Mouse (Mus musculus) right cerebral cortex, postnatal 10 days (tissue): Measurements from ENCODE around the gene Gnat1.

Experiments used
- DNase-seq, 2 experiments: peaks; one replicate each; pipeline ENCODE4 v3.0.0; 2021; ENCODE audit warnings: low spot score in 2 of 2

The Gnat1 gene

DNA sequence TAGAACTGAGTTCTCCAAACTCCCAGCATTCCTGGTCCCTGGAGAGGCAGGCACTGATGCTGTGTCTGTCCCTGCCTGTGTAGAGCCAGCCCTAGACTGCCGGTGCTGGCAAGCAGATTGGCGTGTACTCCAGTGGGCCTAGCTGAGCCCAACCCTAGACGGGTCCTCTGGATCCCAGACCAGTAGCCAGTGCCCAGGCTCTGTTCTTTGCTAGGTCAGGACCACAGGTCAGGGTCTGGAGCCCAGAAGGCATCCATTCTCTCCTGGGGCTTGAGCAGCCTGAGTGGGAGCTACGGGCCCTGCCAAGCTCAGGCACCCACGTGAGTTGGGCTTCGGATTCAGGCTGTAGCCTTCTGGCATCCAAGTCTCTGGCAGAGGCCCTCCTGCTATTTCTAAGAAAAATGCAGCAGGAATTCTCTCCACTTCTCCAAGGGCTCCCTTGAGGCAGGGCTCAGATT, 20.6 kb upstream of the Gnat1 start:
- DNase-seq = peak; percentile 77 to 87

GRCm38 (mm10) chr9:107699376-107699980, 20.0 kb upstream of the Gnat1 start:
- no peak for DNase-seq

- DNase-seq = no peak
Observed at GRCm38 (mm10) chr9:107698611-107699190, 19.2 kb upstream of the Gnat1 start.

DNA sequence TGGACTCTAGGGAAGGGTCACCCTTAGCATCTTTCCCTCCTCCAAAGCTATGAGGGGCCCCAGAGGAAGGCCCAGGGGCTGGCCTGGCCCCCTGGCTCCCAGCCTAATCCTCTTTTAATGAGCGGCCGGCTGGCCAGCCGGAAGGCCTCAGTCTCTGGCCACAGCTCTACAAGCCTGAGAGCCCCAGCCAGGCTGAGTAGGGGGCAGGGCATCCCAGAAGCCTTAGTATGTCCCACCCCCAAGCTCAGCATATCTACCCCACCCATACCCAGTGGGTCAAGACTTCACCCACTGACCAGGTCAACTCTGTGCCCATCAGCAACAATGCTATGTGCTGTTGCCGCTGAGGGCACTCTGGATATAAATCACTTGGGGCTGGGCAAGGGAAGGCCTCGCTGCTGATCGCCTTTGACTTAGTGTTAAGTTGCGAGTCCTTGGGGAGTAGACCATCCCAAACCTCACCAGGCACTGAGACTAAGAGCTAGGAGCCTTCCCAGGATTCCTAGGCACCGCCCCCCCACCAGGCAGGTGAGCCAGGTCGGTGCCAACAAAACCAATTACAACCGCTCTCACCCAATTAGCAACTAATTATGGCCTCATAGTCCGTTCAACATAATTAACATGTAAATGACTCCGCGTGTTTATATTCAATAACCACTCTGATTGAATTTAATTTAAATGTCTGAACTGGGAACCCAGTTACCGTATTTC, 18.5 kb upstream of the Gnat1 start:
- DNase-seq = no peak

DNA sequence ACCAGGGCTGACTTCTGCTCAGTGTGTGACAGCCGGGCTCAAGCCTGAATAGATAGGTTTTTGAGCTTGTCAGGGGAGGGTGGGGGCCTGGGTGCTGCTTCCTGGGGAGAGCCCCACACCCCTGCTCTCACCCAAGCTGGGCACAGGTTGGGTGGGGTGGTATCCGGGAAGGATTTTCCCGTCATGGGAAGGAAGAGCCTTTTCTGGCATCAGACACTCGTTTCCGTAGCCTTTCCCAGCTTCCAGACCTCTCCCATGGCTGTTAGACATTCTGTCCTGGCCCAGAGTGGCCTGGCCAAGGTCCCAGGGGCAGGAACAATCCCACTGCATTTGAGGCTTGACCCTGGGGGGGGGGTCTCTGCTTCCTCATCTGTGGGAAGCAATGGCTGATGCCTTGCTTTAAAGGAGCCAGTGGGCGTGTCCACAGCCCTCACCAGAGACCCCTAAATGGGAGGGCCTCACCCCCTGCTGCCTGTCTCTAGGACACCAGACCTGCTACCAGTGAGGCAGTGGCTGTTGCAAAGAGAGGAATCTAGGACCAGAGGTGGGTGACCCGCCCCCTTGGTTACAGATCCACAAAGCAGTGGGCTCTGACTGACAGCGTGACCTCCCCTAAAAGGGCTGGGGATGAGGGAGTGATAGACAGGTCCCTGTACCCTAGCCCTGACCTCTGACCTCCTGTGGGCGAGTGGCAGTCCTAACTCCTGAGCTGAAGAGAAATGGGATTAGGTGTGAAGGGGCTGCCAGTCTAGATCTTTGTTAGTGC, 17.5 kb upstream of the Gnat1 start:
- DNase-seq = no peak

DNA sequence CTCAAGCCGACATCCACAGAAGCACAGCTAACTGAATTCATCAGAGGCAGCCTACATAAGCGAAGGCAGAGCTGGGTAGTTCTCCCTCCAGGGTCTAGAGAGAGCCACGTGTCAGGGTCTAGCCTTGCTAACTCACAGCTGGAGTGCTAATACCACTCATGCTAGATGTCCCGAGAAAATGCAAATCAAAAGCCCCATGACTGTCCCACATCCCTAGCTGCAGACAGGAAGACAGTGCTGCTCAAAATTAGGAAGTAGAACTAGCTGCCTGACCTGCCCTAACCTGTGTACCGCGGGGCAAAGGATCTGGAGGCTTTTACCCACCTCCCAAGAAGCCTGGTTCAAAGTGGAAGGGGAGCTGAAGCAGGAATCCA, 16.6 kb upstream of the Gnat1 start:
- no peak for DNase-seq

DNA sequence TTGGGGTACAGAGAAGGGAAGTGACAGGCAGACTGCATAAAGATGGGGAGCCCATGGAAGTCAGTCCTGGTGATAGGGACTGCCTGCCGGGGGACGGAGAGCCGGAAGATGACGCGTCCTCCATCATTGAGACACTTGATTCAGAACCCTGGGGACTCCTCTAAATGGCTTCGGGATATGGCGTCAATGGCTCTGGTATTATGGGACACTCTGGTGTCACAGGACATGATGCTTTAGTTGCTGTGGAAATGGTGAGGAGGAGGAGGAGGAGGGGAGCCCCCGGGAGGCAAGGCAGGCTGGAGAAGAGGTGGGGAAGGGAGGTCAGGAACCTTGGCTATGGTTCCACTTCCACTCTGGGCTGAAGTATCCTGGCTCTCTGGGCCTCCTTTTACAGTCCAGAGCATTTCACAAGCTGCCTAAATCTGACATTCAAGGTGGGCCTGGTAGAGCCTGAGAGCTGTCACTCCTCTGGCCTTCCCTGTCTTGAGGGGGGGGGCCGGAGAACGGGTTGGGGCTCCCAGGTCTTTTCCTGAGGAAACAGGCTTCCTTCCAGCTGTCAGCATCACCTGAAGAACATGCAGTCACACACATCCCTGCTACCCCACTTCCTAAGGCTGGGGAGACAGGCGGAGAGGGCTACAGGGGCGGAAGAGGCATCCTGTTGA, 16.1 kb upstream of the Gnat1 start:
- DNase-seq = no peak

- DNase-seq = no peak
Observed at GRCm38 (mm10) chr9:107694627-107695026, 15.1 kb upstream of the Gnat1 start.

DNA sequence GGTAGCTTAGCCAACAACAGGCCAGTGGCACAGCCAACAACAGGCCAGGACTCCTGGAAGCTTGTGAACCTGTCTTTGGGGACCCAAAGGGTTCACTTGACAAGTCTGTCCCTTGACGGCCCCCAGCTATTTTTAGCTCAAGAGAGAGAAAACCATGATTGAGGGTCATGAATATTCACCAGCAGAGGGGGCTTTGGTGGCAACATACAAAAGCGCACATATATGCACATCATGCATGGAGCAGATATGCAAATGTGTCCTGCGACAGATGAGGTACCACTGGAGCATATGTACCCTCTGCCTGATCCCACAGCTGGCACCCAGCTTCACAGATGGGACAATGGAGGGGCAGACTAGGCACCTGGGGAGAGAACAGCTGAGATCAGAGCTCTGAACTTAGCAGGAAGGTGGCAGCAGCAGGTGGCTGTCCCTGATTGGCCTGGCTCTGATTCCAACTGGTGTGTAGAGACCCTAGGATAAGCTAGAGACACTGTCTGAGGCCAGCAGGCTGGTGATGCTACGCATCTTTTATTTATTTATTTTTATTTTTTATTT, 14.0 kb upstream of the Gnat1 start:
- no peak for DNase-seq

- DNase-seq = no peak
Observed at GRCm38 (mm10) chr9:107692785-107693184, 13.3 kb upstream of the Gnat1 start.

DNA sequence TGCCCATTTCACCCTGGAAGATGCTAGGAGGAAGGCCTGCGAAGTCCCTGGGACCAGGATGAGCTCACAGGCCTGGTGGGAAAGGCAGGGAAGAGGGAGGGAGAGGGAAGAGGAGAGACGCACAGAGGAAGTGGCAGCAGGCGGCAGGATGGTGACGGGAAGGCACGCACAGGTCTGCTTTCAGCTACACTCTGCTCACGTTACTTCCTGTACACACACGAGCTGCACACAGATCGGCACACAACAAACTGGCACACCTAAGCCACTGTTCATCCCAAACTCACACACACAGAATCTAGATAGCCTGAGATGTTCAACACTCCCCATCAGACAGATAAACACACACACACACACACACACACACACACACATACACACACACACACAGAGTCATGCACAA, 10.9 kb upstream of the Gnat1 start:
- DNase-seq = no peak

DNA sequence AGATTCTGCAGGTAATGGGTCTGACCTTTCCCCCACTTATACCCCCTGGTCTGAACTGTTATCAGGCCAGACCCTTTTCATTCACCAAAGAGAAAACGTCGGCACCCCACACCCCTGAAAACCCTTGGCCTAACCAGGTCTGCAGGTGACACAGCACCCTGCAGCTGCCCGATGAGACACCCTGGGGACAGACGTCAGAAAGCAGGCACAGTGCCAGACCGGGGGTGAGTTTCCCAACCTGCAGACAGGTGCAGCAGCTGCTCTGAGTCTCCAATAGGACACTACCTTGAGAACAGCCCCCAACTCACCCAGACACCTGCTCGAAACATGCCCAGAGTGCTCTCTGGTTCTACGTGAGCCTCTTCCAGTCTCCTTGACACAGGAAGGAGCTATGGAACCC, 9.4 kb upstream of the Gnat1 start:
- no peak for DNase-seq

DNA sequence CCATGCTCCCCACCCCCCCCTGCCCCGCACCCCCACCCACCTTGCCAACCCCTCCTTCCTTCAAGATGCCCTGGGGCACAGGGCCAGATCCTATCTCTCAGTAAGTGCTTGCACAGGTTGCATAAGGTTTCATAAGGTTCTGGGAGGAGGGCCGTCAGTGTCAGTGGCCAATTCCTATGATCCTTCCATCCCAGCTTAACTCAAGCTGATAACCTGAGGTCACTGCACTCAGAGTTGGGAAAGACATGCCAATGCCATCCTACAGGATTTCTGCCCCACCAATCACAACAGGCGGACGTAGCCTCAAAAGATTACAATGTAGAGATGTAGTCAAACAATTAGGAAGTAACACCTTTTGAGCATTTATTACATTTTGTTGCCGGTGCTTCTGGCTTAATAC, 8.9 kb upstream of the Gnat1 start:
- DNase-seq = no peak

DNA sequence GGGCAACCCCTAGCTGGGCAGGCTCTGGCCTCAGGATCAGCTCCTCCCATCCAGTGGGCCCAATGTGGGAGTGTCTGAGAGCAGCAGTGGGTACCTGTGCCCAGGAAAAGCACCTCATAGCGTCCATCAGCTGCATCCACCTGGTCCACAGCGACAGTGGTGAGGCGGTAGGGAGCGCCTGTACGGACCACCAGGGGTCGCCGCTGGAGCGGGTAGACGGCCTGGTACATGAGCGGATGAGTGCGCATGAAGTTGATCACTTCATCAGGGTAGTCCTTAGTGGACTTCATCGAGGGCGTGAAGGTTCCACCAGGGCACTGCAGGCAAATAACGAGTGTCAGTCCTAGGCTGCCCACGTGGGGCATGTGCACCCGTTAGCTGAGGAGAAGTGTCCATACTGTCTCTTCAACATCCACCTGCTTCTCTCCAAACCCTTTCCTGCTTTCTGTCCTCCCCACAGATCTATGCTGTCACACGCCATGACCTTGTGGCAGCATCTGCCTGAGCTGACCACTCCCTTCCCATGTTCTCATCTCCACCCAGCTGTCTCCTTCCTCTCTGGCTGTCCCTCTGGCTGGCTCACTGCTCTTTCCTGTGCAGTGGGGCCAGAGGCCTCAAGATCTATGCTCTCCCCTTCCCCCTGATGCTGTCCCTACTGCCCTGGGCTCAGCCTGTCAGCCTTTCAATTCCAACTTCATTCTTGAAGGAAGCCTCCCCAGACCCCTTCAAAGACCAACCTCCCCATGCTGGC, 5.9 kb upstream of the Gnat1 start:
- peak; percentile 73 to 76 for DNase-seq

DNA sequence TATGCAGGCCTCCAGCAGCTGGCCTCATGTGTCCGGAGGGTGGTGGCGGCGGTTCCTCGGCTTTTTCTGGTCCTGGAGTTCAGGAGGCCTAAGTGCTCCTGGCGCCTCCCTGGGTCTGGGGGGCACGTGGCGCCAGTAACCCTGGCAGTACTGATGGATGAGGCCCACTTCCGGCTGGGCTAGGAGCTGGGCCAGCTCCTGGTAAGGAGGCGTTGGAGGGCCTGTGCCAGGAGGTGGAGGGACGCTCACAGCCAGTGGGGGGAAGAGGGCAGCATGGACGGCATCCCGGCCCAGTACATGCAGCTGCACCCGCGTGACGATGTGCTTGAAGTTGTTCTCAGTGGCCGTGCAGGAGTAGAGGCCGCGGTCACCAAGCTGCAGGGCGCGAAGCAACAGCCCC, 2.9 kb upstream of the Gnat1 start:
- no peak for DNase-seq

GRCm38 (mm10) chr9:107678861-107679260, 651 bp downstream of the Gnat1 start:
- no peak for DNase-seq

DNA sequence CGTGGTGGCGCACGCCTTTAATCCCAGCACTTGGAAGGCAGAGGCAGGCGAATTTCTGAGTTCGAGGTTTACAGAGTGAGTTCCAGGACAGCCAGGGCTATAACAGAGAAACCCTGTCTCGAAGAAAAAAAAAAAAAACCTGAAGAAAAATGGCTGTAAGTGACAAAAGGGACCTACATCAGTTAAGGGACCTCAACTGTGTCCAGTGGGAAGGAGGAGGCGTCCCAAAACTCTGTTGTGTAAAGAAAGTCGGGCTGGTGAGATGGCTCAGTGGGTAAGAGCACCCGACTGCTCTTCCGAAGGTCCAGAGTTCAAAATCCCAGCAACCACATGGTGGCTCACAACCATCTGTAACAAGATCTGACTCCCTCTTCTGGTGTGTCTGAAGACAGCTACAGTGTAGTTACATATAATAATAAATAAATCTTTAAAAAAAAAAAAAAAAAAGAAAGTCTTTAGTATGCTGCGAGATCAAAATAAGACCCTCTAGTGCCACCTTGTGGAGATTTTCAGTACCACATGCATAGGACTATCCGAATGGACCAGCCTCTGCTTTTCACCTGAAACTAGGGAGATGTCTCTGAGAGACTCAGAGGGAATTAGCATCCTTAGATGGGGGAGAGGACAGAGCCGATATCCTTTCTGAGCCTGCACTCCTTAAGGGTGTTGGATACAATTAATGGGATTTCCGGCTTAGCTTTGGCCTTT, 1.5 kb downstream of the Gnat1 start:
- DNase-seq = peak; percentile 81 to 84

GRCm38 (mm10) chr9:107677091-107677784, 2.3 kb downstream of the Gnat1 start:
- no peak for DNase-seq

DNA sequence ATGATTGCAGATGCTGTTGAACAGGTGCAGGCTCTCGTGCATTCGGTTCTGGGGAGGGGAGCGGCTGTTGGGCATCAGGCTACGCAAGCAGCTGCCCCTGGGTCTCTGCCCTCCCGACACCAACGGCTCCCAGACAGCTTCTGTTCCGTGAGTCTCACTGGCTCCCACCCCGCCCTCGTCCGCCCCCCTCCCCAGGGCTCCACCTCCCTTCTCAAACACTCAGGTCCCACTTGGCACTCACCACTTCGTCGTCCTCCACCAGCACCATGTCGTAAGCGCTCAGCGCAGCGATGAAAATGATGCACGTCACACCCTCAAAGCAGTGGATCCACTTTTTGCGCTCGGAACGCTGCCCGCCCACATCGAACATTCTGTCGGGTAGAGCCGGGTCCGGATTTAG, 3.2 kb downstream of the Gnat1 start:
- DNase-seq = peak in 1 of 2 experiments; percentile 55
